Mouse (Mus musculus): ENCODE measurements around the gene Tlcd1.

The Tlcd1 gene

GRCm38 (mm10) chr11:78205361-78206206, 29.1 kb downstream of the Tlcd1 start:
- DNase-seq (ENCODE audit: low read depth, low spot score), result no peak

GRCm38 (mm10) chr11:78207190-78207589, 30.7 kb downstream of the Tlcd1 start:
- DNase-seq (ENCODE audit: low read depth, low spot score), result no peak

- DNase-seq (ENCODE audit: low read depth, low spot score), result no peak
Measured at GRCm38 (mm10) chr11:78209886-78210285, 33.4 kb downstream of the Tlcd1 start.

DNA sequence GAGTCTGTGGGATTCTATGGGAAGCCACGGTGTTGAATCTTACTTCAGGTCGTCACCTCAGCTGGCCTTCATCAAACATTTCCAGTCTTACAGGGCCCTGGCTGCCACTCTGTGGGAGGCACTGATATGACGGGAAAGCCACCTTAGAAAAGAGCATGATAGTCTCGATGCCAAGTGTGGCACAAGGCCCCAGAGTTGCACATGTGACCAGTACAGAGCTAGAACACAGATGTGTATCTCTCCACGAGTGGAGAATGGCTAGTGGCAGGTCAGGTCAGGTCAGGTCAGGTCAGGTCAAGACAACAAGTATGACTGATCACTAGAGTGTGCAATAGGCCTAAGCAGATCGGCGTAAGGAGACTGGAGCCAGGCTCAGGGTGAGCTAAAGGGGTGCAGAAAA, 34.1 kb downstream of the Tlcd1 start:
- no peak for DNase-seq (ENCODE audit: low read depth, low spot score)

- DNase-seq (ENCODE audit: low read depth, low spot score), result no peak
Measured at GRCm38 (mm10) chr11:78211513-78211912, 35.0 kb downstream of the Tlcd1 start.

DNA sequence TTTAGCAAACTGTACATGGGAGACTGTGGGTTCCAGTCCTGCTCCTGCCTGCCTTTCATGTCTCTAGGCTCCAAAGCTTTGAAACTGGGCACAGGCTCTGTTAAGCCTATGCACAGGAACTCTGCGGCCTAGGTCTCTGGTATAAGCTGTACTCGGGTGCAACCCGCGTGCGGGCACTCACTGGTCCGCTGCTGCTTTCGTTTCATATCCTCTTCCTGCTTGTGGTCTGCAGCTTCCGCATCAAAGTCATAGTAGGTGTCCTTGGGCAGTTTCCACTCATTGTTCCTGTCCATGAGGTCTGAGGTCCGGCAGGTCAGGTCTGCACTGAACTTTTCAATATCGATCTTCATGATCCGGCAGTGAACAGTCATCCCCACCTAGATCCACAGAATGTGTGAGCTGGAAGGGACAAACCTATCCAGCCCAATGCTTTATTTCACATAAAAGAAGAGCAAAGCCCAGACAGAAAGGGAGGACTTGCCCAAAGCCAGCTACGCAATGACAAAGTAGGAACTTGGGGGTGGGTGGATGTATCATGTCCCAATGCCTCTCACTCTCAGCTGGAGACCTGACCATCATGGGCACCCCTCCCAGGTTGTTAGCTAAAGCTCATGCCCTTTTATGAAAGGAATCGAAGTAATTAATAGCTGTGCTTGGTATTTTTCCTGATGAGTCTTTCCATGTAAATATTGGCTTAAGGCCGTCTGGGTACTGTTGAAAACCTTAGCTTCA, 36.7 kb downstream of the Tlcd1 start:
- DNase-seq (ENCODE audit: low read depth, low spot score), result no peak

DNA sequence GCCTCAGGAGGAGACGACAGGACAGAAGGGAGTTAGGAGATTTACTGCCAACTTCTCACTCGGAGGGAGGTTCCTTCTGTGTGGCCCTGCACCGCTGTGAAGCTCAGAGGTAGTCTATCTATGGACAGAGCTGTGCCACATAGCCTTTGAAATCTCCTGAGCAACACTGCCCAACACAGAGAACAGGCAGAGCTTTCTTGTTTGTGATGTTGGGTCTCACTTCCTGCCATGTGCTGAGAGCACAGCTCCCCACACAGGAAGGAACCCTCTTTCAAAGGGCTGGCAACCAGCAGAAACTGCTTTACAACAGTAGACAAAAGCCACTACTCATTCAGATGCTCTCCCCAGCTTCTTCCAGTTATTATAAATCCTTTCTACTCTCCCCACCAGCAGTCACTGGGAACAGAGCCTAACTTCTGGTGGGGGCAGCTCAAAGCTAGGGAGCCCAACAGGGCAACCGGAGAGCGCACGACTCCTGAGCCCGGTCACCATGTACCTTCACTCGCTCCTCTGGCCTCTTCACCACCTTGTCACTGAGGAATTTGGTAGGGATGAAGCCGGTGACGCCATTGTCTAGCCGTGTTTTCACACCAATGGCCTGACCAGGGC, 39.3 kb downstream of the Tlcd1 start:
- DNase-seq (ENCODE audit: low read depth, low spot score), result peak; percentile 44

- no peak for DNase-seq (ENCODE audit: low read depth, low spot score)
Measured at GRCm38 (mm10) chr11:78223586-78223985, 47.1 kb downstream of the Tlcd1 start.
